Mouse (Mus musculus) embryo, embryonic 11.5 days (tissue): Measurements from ENCODE around the gene Rbfox2.
A peak's percentile ranks its signal among the peaks of the same experiment; 100 is the strongest.

Source experiments
- DNase-seq: peaks from one replicate; pipeline ENCODE4 v3.0.0-alpha.2; 2012; ENCODE audit warnings: low read depth, low spot score

Gene Rbfox2

DNA sequence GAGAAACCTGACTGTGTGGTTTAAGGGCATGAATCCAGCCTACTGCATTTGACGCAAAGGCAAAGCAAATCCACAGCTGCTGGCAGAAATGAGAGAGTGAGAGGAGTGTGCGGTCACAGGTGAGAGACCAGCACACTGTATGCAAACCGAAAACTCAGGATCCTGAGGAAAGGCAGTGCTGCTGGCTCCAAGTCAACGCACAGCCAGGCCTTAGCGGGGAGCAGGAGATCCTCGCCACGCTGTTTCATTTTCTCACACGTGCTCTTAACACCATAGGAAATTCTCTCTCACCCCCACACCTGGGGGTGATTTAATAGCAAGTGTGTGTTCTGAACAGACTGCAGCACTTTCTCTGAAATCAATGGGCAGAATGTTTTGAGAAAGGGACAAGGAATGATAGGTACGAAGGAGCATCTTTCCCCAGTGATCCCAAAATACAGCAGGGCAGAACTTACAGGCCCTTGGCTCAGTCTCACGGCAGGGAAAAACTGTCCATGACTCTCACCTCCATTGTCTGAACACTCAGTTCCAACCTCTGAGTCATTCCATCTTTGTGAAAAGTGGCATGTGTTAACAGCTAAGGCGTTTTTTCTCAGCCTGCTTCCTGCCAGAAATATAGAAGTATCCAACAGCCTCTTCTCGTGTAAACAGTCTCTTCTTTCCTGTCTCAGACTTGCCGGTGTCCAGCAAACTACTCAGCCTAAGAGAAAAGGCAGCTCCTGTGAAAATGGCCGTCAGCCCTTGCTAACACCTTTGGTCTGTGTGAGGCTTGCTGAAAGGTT, 114.5 kb downstream of the Rbfox2 start:
- no peak for DNase-seq

GRCm38 (mm10) chr15:77186096-77186495, 120.7 kb downstream of the Rbfox2 start:
- DNase-seq: no peak

GRCm38 (mm10) chr15:77185614-77186013, 121.2 kb downstream of the Rbfox2 start:
- DNase-seq: no peak

GRCm38 (mm10) chr15:77182800-77183199, 124.0 kb downstream of the Rbfox2 start:
- no peak for DNase-seq

GRCm38 (mm10) chr15:77174018-77174417, 132.8 kb downstream of the Rbfox2 start:
- no peak for DNase-seq

GRCm38 (mm10) chr15:77172414-77172813, 134.4 kb downstream of the Rbfox2 start:
- DNase-seq: no peak

DNA sequence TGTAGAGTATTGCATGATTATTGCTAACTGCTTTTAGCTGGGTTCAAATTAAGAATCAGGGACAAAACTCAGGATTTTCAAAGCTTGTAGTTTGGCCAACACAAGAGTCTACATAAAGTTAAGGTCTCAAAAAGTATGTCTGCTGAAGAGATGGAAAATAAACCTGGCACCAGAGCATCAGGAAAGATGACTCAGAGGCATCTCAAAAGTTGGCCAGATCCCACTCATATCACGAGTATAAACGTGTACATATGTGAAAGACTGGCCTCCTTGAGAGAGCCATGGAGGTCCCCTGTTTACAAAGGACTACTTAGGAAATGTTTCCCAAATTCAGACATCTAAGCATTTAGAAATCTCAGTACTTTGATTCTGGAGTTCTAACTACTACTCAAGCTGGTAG, 138.0 kb downstream of the Rbfox2 start:
- no peak for DNase-seq

DNA sequence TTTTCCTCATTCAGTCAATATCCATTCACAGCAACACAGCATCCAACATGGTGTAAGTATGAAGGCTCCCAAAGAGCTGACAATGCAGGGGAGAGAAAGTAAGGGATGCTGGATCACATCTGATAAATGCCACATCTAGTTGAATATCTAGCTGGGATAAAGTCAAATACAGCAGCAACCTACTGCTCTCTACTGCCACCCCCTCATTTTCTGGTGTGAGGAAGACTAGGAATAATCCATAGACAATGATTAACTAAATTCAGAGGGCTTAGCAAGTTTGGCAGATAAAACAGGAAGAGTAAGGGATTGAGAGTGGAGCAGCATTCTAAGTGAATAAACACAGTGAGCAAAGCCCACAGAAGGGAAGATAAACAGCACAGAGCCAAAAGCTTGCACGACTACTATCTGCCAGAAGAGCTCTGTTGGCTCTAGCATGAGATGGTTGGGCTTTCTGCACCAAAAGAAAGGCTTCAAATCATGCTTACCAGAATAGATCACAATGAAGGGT, 140.5 kb downstream of the Rbfox2 start:
- no peak for DNase-seq

GRCm38 (mm10) chr15:77163336-77163735, 143.5 kb downstream of the Rbfox2 start:
- DNase-seq: peak; percentile 26

- DNase-seq: no peak
Observed at GRCm38 (mm10) chr15:77162931-77163330, 143.9 kb downstream of the Rbfox2 start.

GRCm38 (mm10) chr15:77161382-77161781, 145.4 kb downstream of the Rbfox2 start:
- no peak for DNase-seq

- no peak for DNase-seq
Observed at GRCm38 (mm10) chr15:77160848-77161247, 146.0 kb downstream of the Rbfox2 start.

- no peak for DNase-seq
Observed at GRCm38 (mm10) chr15:77156525-77156924, 150.3 kb downstream of the Rbfox2 start.

- no peak for DNase-seq
Observed at GRCm38 (mm10) chr15:77154248-77154785, 152.5 kb downstream of the Rbfox2 start.

DNA sequence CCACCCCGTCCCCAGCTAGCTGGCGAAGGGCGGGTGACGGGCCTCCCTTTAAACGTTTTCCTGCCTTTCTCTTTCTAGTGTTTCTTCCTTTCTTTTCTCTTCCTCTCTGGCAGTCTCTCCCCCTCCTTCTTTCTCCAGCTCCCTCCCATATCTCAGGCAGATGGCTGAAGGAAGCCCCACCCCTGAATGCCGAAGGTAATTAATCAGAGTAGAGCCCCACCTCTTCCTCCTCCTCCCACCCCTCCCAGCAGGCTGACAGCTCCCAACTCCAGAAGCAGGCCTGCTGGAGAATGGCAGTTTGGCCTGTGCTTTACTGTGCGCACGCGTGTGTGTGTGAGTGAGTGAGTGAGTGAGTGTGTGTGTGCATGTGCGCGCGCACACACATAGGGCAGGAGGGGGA, 153.2 kb downstream of the Rbfox2 start:
- peak; percentile 80 for DNase-seq

GRCm38 (mm10) chr15:77153088-77153546, 153.7 kb downstream of the Rbfox2 start:
- DNase-seq: peak; percentile 46

GRCm38 (mm10) chr15:77152336-77153087, 154.3 kb downstream of the Rbfox2 start:
- DNase-seq: no peak

DNA sequence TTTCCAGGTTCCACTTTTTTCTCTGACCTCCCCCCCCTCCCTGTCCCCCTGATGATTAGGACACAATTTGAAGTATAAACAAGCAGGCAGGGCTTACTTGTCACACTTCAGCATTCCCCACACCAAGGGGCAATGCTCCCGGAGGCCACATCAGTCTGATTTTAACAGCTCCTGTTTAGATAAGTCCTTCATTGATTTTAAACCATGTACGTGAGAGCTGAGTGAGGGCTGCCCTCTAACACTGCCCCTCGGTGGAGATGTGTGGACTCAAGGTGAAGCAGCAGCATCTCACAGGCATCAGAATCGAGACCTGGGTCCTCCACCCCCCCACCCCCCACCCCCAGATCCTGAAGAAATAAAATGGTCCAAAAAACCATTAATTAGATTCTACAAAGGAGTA, 155.0 kb downstream of the Rbfox2 start:
- DNase-seq: no peak

GRCm38 (mm10) chr15:77151178-77151577, 155.6 kb downstream of the Rbfox2 start:
- no peak for DNase-seq

DNA sequence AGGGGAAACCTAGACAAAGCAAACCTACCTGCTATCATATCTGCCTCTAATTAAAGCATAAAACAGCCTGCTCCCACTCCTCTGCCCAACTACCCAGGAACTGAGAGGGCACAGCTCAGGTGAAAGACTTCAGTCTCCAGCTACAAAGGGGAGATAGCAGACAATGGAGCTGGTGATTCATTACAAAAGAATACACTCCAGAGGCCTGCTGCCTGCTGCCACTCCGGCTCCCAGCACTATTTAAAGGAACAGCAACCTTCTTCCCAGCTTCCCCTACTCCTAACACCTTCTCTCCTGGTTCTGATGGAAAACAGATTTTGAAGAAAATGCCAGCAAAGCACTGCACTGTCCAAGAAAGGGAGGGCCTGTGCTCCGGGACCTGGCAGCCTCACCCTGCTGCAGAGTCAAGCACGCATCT, 156.4 kb downstream of the Rbfox2 start:
- no peak for DNase-seq

DNA sequence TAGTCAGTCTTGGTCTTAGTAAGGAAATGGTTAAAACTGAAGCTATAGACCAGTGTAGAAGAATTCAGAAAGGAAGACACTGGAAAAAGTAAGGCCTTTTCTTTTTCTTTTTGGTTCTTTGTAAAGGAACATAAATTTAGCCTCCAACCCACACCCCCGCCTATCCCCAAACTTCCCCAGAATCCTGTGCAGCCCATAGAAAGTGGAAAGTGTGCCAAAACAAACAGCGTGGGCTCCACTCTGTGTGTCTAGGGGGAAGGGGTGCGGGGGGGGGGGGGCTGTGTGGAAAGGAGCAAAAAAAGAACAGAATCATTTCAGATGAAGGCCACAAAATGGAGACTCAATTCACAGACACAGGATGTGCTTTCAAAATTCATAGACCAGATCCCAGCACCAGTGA, 156.8 kb downstream of the Rbfox2 start:
- DNase-seq: no peak

GRCm38 (mm10) chr15:77149551-77149950, 157.3 kb downstream of the Rbfox2 start:
- no peak for DNase-seq
